Mouse (Mus musculus): ENCODE data around the gene Car14.
A peak's percentile ranks its signal among the peaks of the same experiment; 100 is the strongest.

Car14 gene

DNA sequence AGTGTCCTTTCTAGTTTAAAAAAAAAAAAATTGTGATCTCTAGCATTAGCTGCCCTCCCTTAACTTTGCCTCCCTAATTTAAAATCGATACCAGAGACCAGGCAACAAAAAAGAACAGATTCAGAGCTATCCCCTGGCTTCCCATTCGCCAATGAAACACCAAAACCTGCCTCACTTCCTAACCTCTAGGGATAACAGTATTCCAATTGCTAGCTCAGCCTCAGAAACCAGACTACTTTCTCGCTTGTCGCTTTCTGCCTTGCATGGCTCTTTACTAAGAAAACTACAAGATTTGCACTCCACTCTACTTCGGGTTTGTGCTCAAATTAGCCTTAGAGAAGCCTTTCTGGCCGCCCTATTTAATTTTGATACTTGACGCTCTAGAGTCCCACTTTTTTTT is 48.4 kb downstream of the Car14 start:
- DNase-seq (ENCODE audit: low spot score in 2 of 2): no peak

DNA sequence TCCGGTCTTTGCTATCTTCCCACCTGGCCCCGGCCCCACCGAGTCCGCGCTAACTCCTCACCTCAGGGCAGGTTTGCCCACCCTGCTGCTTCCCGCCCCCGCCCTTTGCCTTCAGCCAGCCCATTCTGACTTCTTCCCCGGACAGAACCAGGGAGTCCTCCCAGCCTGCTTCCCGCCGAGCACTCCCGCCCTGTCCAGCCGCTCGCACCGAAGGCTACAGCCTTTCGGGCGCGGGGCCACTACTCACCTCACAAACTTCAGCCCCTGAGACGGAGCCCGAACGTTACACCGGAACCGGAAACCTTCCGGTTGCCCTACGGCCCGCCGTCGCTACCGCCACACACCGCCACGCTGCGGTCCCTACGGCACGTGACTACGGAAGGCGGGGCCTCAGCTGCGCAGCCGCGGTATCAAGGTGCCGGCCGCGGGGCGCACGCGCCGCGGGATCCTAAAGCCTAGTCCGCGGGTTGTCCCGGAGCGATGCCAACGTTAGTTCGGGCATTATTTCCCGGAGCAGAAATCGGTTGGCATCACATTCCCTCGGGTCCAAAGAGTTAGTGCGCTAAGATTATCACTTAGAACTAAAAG is 48.9 kb downstream of the Car14 start, which contains the start of gene Prpf3:
Prpf3 (minus strand) TSS at position 384 of the 588 bp plus-strand sequence.
- DNase-seq (ENCODE audit: low spot score in 2 of 2): peak; percentile 92 to 94

- DNase-seq (ENCODE audit: low spot score in 2 of 2): no peak
These were observed 53.2 kb downstream of the Car14 start for GRCm38 (mm10) chr3:95851317-95851716.

GRCm38 (mm10) chr3:95850611-95851010 is 53.9 kb downstream of the Car14 start:
- DNase-seq (ENCODE audit: low spot score in 2 of 2): no peak
